Mouse (Mus musculus): ENCODE data around the gene Clec9a. TPM values are rescaled to one million over a fixed set of nuclear protein-coding genes. Genes with fewer than 3 reads are reported as not detected.

The Clec9a gene
- polyA plus RNA-seq, 1 experiment from 2014 or later, result 0.35 TPM

Other genes starting within 250 kb of the Clec9a start
- gene Clec2d, start 228.2 kb upstream of the Clec9a start, polyA plus RNA-seq (2015; fragmentation: Nextera tagmentation; extraction: Ambion mirVana), result 0.11 and 0.20 TPM in 2 replicates
- gene Cd69, start 133.4 kb upstream of the Clec9a start, polyA plus RNA-seq (2015; fragmentation: Nextera tagmentation; extraction: Ambion mirVana), result 0.14 TPM in 1 of 2 replicates, not detected in the other
- gene 4922502D21Rik, start 77.1 kb upstream of the Clec9a start, polyA plus RNA-seq (2015; fragmentation: Nextera tagmentation; extraction: Ambion mirVana), result not detected in 2 replicates
- gene Clec12a, start 66.2 kb upstream of the Clec9a start, polyA plus RNA-seq (2015; fragmentation: Nextera tagmentation; extraction: Ambion mirVana), result 0.66 and 0.86 TPM in 2 replicates
- 0.15 and 0.32 TPM in 2 replicates for gene Clec12b, start 23.0 kb upstream of the Clec9a start, polyA plus RNA-seq (2015; fragmentation: Nextera tagmentation; extraction: Ambion mirVana)
- gene Clec1b, start 11.6 kb upstream of the Clec9a start, polyA plus RNA-seq (2015; fragmentation: Nextera tagmentation; extraction: Ambion mirVana), result 5.9 and 9.6 TPM in 2 replicates
- 3.0 and 3.2 TPM in 2 replicates for gene Clec1a, start 43.1 kb downstream of the Clec9a start, polyA plus RNA-seq (2015; fragmentation: Nextera tagmentation; extraction: Ambion mirVana)
- gene Olr1, start 98.3 kb downstream of the Clec9a start, polyA plus RNA-seq (2015; fragmentation: Nextera tagmentation; extraction: Ambion mirVana), result 0.29 and 0.48 TPM in 2 replicates
- 0.12 TPM in 1 of 2 replicates, not detected in the other for gene Tmem52b, start 103.7 kb downstream of the Clec9a start, polyA plus RNA-seq (2015; fragmentation: Nextera tagmentation; extraction: Ambion mirVana)
- gene Gabarapl1, start 124.3 kb downstream of the Clec9a start, polyA plus RNA-seq (2015; fragmentation: Nextera tagmentation; extraction: Ambion mirVana), result 40.3 and 41.3 TPM in 2 replicates
- gene Klre1, start 169.0 kb downstream of the Clec9a start, polyA plus RNA-seq (2015; fragmentation: Nextera tagmentation; extraction: Ambion mirVana), result not detected in 2 replicates
- not detected in 2 replicates for gene Klrd1, start 182.9 kb downstream of the Clec9a start, polyA plus RNA-seq (2015; fragmentation: Nextera tagmentation; extraction: Ambion mirVana)
- gene Klrk1, start 215.0 kb downstream of the Clec9a start, polyA plus RNA-seq (2015; fragmentation: Nextera tagmentation; extraction: Ambion mirVana), result 0.04 TPM in 1 of 2 replicates, not detected in the other
- gene Klrc3, start 234.5 kb downstream of the Clec9a start, polyA plus RNA-seq (2015; fragmentation: Nextera tagmentation; extraction: Ambion mirVana), result not detected in 2 replicates